Mouse (Mus musculus) intestine, postnatal 0 days (tissue): ENCODE measurements around the gene Tdrd3. TPM values are rescaled to one million over a fixed set of nuclear protein-coding genes. Genes with fewer than 3 reads are reported as not detected.

Experiments
- ATAC-seq: fragments of 200-750 bp; cut with Nextera tagmentation; 2 replicates; pipeline ENCODE4 v1.8.0; 2017; ENCODE audit warnings: mild to moderate bottlenecking, moderate TSS enrichment, moderate library complexity
- H3K27ac ChIP-seq: fragments of 300-500 bp; sonication (generic); 2 replicates; pipeline ENCODE4 v1.5.1; 2014; ENCODE audit warnings: mild to moderate bottlenecking, low read depth, low read length, moderate library complexity
- H3K27me3 ChIP-seq: fragments of 300-500 bp; sonication (generic); replicated peaks from 2 replicates; pipeline ENCODE4 v1.6.1; 2014; ENCODE audit warnings: low read length, mixed read lengths; ENCODE audit not compliant: control insufficient read depth, insufficient read depth
- H3K36me3 ChIP-seq: fragments of 300-500 bp; sonication (generic); 2 replicates; pipeline ENCODE4 v1.6.1; 2014; ENCODE audit warnings: mild to moderate bottlenecking, moderate library complexity; ENCODE audit not compliant: control insufficient read depth, insufficient read depth
- H3K4me1 ChIP-seq: fragments of 300-500 bp; sonication (generic); replicated peaks from 2 replicates; pipeline ENCODE4 v1.6.1; 2014; ENCODE audit warnings: antibody characterized with exemption, low read length, mixed read lengths; ENCODE audit not compliant: control insufficient read depth, insufficient read depth
- H3K4me2 ChIP-seq: fragments of 300-500 bp; sonication (generic); replicated peaks from 2 replicates; pipeline ENCODE4 v1.6.1; 2014; ENCODE audit warnings: low read depth, mild to moderate bottlenecking, moderate library complexity
- H3K4me3 ChIP-seq: fragments of 300-500 bp; sonication (generic); 2 replicates; pipeline ENCODE4 v1.5.1; 2014; ENCODE audit warnings: low read depth, low read length
- H3K9ac ChIP-seq: fragments of 300-500 bp; sonication (generic); 2 replicates; pipeline ENCODE4 v1.6.1; 2014; ENCODE audit warnings: mild to moderate bottlenecking, low read depth, low read length
- H3K9me3 ChIP-seq: fragments of 300-500 bp; sonication (generic); 2 replicates; pipeline ENCODE4 v1.6.1; 2016; ENCODE audit warnings: mixed run types; ENCODE audit not compliant: control insufficient read depth
- CTCF ChIP-seq: sonication (generic); IDR thresholded peaks from 2 replicates; pipeline ENCODE4 v1.5.1; 2016; ENCODE audit warnings: low read depth, mild to moderate bottlenecking, control low read depth, antibody characterized with exemption, moderate library complexity
- WGBS: fragments of 180-500 bp; shearing (Covaris S2); extraction: QIAGEN DNeasy Blood & Tissue Kit; methylation state at CpG from one replicate; pipeline ENCODE4 v1.1.7; 2014; 5-methylcytosine and 5-hydroxymethylcytosine counted together
- polyA plus RNA-seq: library from polyadenylated mRNA; unstranded; fragments of >200 nt; fragmentation: Nextera tagmentation; extraction: Ambion mirVana; gene quantifications from 2 replicates; pipeline ENCODE4 v1.2.1, GENCODE M21; 2015

Tdrd3 gene
- polyA plus RNA-seq, 1 experiment from 2014 or later: 8.7 TPM

DNA sequence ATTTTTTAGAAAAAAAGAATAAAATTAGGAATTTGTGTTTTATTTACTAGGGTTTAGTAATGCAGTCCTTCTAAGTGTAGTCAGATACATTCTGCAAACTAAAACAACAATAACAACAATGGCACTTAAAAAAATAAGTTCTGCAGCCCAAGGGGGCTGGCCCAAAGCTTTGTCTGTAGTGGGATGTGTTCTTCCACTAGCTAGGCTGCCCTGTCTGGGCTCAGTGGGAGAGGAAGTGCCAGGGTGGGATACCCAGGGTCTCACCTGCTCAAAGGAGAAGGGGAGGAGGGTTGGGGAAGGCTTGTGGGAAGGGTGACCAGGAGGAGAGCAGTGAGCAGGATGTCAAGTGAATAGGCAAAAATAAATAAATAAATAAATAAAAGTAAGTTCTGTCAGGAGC, 48.2 kb downstream of the Tdrd3 start:
- no peak for TF ChIP-seq CTCF
- Histone ChIP-seq H3K4me3 (no peak overlapping the region), H3K9ac (no peak overlapping the region), H3K4me2 (no peak overlapping the region), H3K9me3 (no peaks in the 10 kb centered on the region), H3K27ac (no peak overlapping the region), H3K36me3 (no peaks in the 10 kb centered on the region), H3K4me1 (no peaks in the 10 kb centered on the region), H3K27me3 (no peaks in the 10 kb centered on the region)
- ATAC-seq: no peak

DNA sequence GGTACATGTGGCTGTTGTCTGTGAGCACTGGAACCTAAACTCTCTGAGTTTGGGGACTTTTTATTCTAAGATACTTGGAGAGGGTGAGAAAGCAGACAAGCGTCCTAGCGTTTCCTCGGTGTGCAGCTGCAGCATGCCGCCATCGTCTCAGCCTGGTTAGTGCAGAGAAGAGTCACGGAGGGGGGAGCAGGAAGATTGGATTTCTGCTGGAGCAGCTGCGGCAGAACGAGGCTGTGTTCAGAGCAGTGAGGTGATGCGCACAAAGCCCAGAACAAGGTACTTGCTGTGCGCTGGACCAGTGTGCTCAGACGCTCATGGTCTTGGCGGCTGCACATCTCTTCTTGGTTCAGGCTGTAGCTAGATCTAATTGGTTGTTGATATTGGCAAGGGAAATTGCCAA, 51.1 kb downstream of the Tdrd3 start:
- Histone ChIP-seq H3K9ac (no peak overlapping the region), H3K4me2 (no peak overlapping the region), H3K27me3 (no peaks in the 10 kb centered on the region), H3K36me3 (no peaks in the 10 kb centered on the region), H3K9me3 (no peaks in the 10 kb centered on the region), H3K4me3 (no peak overlapping the region), H3K4me1 (no peaks in the 10 kb centered on the region), H3K27ac (no peak overlapping the region)
- no peak for TF ChIP-seq CTCF
- ATAC-seq: no peak
- WGBS: 82% methylated on average over 12 of the region's 12 CpGs

DNA sequence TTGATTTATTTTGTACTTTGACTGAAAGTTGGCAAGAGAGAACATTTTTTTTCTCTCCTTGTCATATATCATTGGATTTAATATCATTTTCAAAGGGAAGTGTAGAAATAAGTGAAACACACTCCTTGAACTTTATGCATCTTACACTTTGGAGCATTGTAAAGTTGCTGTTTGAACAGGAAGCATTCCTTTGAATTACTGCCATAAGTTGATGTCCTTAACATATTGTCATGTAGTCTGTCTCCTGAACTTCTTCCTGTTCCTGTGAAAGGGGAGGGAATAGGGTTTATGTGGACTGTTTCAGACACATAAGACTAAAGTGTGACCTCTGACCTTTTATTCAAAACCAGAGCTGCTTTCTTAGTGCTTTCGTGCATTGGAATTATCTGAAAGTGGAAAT, 55.1 kb downstream of the Tdrd3 start:
- no peak overlapping the region for H3K9ac ChIP-seq
- no peaks in the 10 kb centered on the region for H3K9me3 ChIP-seq
- H3K4me1 ChIP-seq: no peaks in the 10 kb centered on the region
- H3K4me2 ChIP-seq: no peak overlapping the region
- no peak for TF ChIP-seq CTCF
- H3K27me3 ChIP-seq: no peaks in the 10 kb centered on the region
- no peak overlapping the region for H3K27ac ChIP-seq
- no peaks in the 10 kb centered on the region for H3K36me3 ChIP-seq
- no peak overlapping the region for H3K4me3 ChIP-seq
- 56% methylated on average over 1 of the region's 1 CpGs for WGBS
- ATAC-seq: peak; percentile 59; the same call in 1 of the 2 replicates

DNA sequence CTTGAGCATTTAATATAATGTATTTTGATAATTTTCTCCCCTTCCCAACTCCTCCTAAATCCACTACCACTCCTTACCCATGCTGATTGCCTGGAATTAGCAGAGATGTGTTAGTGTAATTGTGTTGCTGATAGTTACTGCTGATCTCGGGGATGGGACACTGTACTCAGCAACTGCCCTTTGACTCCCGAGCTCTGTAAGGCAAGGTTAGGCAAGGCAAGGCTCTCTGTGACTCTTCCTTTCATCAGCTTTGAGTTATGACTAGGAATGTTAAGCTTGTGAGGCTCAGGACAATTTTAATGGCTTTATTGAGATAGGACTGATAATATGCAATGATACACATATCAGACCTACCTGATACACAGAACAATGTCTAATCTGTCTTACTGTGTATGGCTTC, 56.3 kb downstream of the Tdrd3 start:
- 22% methylated on average over 2 of the region's 2 CpGs for WGBS
- H3K36me3 ChIP-seq: no peaks in the 10 kb centered on the region
- no peaks in the 10 kb centered on the region for H3K4me1 ChIP-seq
- H3K9ac ChIP-seq: no peak overlapping the region
- no peak overlapping the region for H3K4me2 ChIP-seq
- no peaks in the 10 kb centered on the region for H3K9me3 ChIP-seq
- TF ChIP-seq CTCF: no peak
- H3K27me3 ChIP-seq: no peaks in the 10 kb centered on the region
- no peak overlapping the region for H3K4me3 ChIP-seq
- H3K27ac ChIP-seq: no peak overlapping the region
- ATAC-seq: peak; percentile 76

DNA sequence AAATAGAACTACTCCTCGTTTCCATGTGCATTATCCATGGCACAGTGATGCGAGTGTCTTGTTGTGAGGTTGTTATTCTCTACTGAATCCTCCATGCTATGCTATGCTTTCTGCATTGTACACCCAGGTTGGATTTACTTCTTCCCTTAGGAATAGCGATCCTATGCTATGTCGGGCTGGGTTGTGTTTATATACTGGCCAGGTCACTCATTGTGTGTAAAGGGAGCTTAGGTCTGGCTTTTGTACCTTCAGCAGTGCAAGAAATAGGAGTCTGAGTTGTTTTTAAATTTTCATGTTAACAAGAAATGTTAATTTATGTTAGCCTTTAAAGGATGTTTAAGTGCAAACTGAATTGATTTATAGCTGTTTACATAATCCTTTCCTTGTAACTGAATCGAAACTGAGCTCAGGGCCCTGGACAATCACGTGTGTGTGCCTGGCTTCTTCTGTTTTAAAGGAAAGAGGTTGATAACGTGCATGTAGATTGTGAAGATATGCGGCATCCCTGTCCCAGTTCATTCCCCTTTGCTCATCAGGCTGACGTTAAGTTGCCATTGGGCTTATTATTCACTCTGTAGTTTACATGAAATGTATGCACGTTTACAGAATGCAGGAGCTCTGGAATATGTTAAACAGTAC, 59.4 kb downstream of the Tdrd3 start:
- Histone ChIP-seq H3K9ac (no peak overlapping the region), H3K27me3 (no peaks in the 10 kb centered on the region), H3K27ac (no peak overlapping the region), H3K36me3 (peaks cover 3% of the 10 kb centered on the region; the same call in 1 of the 2 replicates), H3K9me3 (no peaks in the 10 kb centered on the region), H3K4me3 (no peak overlapping the region), H3K4me1 (no peaks in the 10 kb centered on the region), H3K4me2 (no peak overlapping the region)
- TF ChIP-seq CTCF: no peak
- ATAC-seq: no peak
- WGBS: 33% methylated on average over 10 of the region's 10 CpGs

DNA sequence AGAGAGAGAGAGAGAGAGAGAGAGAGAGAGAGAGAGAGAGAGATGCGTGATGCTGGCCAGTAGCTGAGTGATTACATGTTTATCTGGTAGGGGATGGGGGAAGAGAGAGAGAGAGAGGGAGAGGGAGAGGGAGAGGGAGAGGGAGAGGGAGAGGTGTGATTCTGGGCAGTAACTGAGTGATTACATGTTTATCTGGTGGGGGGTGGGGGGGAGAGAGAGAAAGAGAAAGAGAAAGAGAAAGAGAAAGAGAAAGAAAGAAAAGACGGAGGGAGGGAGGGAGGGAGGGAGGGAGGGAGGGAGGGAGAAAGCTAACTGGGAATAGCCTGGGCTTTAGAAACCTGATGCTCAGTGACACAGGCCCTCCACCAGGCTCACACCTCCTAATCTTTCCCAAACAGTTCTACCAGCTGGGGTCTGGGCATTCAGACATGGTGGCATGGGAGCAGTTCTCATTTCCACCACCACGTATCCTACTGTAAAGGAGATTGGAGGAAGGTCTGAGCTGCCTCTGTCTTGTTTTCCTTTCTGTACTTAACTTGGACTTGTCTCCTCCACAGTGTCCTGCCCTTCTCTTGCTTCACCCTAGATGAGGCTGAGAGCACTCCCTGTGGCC, 62.0 kb downstream of the Tdrd3 start:
- no peaks in the 10 kb centered on the region for H3K27me3 ChIP-seq
- peaks cover 10% of the 10 kb centered on the region for H3K36me3 ChIP-seq
- no peak for TF ChIP-seq CTCF
- no peaks in the 10 kb centered on the region for H3K4me1 ChIP-seq
- H3K4me3 ChIP-seq: no peak overlapping the region
- 68% methylated on average over 2 of the region's 3 CpGs for WGBS
- no peaks in the 10 kb centered on the region for H3K9me3 ChIP-seq
- H3K9ac ChIP-seq: no peak overlapping the region
- H3K27ac ChIP-seq: no peak overlapping the region
- ATAC-seq: no peak
- H3K4me2 ChIP-seq: no peak overlapping the region
